Mouse (Mus musculus) heart, embryonic 13.5 days (tissue): ENCODE measurements at regions not wholly inside any gene's neighbourhood (a gene's known extent, or its start where the extent isn't known, plus 50 kb on each side); places are given as distances from the start of the nearest gene placed in this dataset.
A peak's percentile ranks its signal among the peaks of the same experiment; 100 is the strongest.

ENCODE experiments used
- ATAC-seq: fragments of 200-750 bp; cut with Nextera tagmentation; 2 replicates; pipeline ENCODE4 v1.8.0; 2017; ENCODE audit warnings: moderate TSS enrichment; ENCODE audit not compliant: insufficient number of reproducible peaks, low FRiP score, low TSS enrichment; ENCODE audit errors: extremely low read depth
- H3K27ac ChIP-seq: fragments of 300-500 bp; sonication (generic); replicated peaks from 2 replicates; pipeline ENCODE4 v1.5.1; 2015; ENCODE audit warnings: moderate library complexity, mild to moderate bottlenecking, inconsistent platforms
- H3K27me3 ChIP-seq: fragments of 300-500 bp; sonication (generic); replicated peaks from 2 replicates; pipeline ENCODE4 v1.6.1; 2015; ENCODE audit warnings: mild to moderate bottlenecking, inconsistent platforms
- H3K36me3 ChIP-seq: fragments of 300-500 bp; sonication (generic); 2 replicates; pipeline ENCODE4 v1.6.1; 2015; ENCODE audit warnings: mild to moderate bottlenecking, inconsistent platforms
- H3K4me1 ChIP-seq: fragments of 300-500 bp; sonication (generic); 2 replicates; pipeline ENCODE4 v1.6.1; 2015; ENCODE audit warnings: inconsistent platforms
- H3K4me2 ChIP-seq: fragments of 300-500 bp; sonication (generic); 2 replicates; pipeline ENCODE4 v1.6.1; 2015; ENCODE audit warnings: inconsistent platforms, mild to moderate bottlenecking, moderate library complexity
- H3K4me3 ChIP-seq: fragments of 300-500 bp; sonication (generic); 2 replicates; pipeline ENCODE4 v1.5.1; 2015; ENCODE audit warnings: moderate library complexity, mild to moderate bottlenecking, inconsistent platforms
- H3K9ac ChIP-seq: fragments of 300-500 bp; sonication (generic); 2 replicates; pipeline ENCODE4 v1.6.1; 2015; ENCODE audit warnings: inconsistent platforms, mild to moderate bottlenecking, moderate library complexity
- H3K9me3 ChIP-seq: fragments of 300-500 bp; sonication (generic); 2 replicates; pipeline ENCODE4 v1.6.1; 2016; ENCODE audit warnings: inconsistent platforms
- WGBS: fragments of 180-500 bp; shearing (Covaris S2); methylation state at CpG from one replicate; pipeline ENCODE4 v1.1.7; 2015; ENCODE audit warnings: mixed read lengths; 5-methylcytosine and 5-hydroxymethylcytosine counted together

- H3K4me2 ChIP-seq: no peak overlapping the region
- H3K9me3 ChIP-seq: no peaks in the 10 kb centered on the region
- H3K4me1 ChIP-seq: no peaks in the 10 kb centered on the region
- WGBS: 86% methylated on average over 13 of the region's 13 CpGs
- no peaks in the 10 kb centered on the region; the same call in 1 of the 2 replicates for H3K27me3 ChIP-seq
- H3K36me3 ChIP-seq: no peaks in the 10 kb centered on the region
- no peak overlapping the region for H3K27ac ChIP-seq
- no peak for ATAC-seq
- H3K9ac ChIP-seq: no peak overlapping the region
- no peak overlapping the region for H3K4me3 ChIP-seq
These were observed 159.7 kb upstream of the Sdk2 start for GRCm38 (mm10) chr11:114226553-114226952.

- H3K4me1 ChIP-seq: peaks cover under 1% of the 10 kb centered on the region
- H3K4me3 ChIP-seq: no peak overlapping the region
- no peaks in the 10 kb centered on the region; the same call in 1 of the 2 replicates for H3K27me3 ChIP-seq
- H3K9ac ChIP-seq: no peak overlapping the region
- WGBS: 78% methylated on average over 2 of the region's 2 CpGs
- no peak overlapping the region for H3K4me2 ChIP-seq
- no peak for ATAC-seq
- no peak overlapping the region for H3K27ac ChIP-seq
- H3K9me3 ChIP-seq: no peaks in the 10 kb centered on the region
- no peaks in the 10 kb centered on the region for H3K36me3 ChIP-seq
These were observed 157.9 kb upstream of the Sdk2 start for GRCm38 (mm10) chr11:114224706-114225105.

GRCm38 (mm10) chr11:114223061-114223460 is 156.2 kb upstream of the Sdk2 start:
- WGBS: 81% methylated on average over 3 of the region's 3 CpGs

DNA sequence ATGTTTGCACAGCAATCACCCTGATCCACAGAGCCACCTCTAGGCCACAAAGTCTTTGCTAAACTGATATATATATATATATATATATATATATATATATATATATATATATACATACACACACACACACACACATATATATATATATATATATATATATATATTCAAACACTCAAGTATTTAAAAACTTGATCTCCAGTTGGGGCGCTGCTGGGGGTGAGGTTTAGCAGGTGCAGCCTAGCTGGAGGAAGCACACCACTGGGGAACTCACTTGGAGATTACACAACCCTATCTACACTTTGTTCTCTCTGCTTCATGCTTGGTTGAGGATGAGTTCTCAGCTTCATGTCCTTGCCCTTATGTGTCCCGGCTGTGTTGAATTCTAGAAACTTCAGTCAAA is 153.6 kb upstream of the Sdk2 start:
- 0 out of 2 replicates have a peak, but pooled peaks cover 7% of the 10 kb centered on the region for H3K27me3 ChIP-seq
- H3K4me3 ChIP-seq: no peak overlapping the region
- H3K9ac ChIP-seq: no peak overlapping the region
- ATAC-seq: no peak
- no peaks in the 10 kb centered on the region for H3K9me3 ChIP-seq
- no peak overlapping the region for H3K27ac ChIP-seq
- H3K36me3 ChIP-seq: no peaks in the 10 kb centered on the region
- peaks cover 35% of the 10 kb centered on the region for H3K4me1 ChIP-seq
- H3K4me2 ChIP-seq: no peak overlapping the region
- 90% methylated on average over 2 of the region's 2 CpGs for WGBS

More at GRCm38 (mm10) chr11:114223061-114223460, 156.2 kb upstream of the Sdk2 start:
- H3K27me3 ChIP-seq: peaks cover 5% of the 10 kb centered on the region; the same call in 1 of the 2 replicates
- no peak overlapping the region for H3K4me2 ChIP-seq
- H3K36me3 ChIP-seq: no peaks in the 10 kb centered on the region
- no peak for ATAC-seq
- H3K27ac ChIP-seq: no peak overlapping the region
- no peak overlapping the region for H3K4me3 ChIP-seq
- H3K4me1 ChIP-seq: peaks cover 17% of the 10 kb centered on the region
- no peaks in the 10 kb centered on the region for H3K9me3 ChIP-seq
- H3K9ac ChIP-seq: no peak overlapping the region

DNA sequence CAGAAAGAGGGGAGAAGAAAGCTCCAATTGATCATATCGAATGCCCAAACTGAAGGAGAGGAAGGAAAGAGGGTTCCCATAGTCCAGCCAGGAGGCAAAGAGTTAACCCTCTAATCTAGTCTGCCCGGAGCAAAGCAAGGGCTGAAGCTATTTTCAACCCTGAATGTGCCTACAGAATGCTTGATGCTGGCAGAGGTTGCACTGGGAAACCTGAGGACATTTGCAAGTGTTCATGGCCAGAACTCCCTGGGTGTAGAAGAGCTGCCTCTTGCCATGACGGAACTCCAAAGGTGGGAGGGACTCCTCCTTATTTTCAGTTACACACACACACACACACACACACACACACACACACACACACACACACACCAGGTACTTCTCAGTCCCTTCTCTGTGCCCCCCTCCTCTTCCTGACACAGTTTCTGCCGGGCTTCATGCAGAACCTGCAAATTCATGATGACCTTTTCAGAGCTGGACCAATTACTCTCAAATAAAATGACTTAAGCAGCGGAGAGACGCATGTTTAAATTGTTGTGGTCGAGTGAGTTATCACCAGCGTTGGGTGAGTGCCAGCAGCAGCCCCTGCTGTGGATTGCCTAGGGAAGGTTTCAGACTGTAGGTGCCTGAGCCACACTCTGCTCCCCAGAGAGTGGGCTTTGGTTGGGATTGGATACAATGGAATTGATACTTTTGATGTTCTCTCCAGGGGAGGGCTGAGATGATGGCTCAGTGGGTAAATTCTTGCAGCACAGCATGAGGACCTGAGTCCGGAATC is 152.1 kb upstream of the Sdk2 start:
- Histone ChIP-seq H3K36me3 (no peaks in the 10 kb centered on the region), H3K9ac (peak overlapping the region; percentile 41; the same call in 1 of the 2 replicates), H3K27me3 (0 out of 2 replicates have a peak, but pooled peaks cover 7% of the 10 kb centered on the region), H3K9me3 (no peaks in the 10 kb centered on the region), H3K4me3 (no peak overlapping the region), H3K4me2 (peak overlapping the region; percentile 49), H3K4me1 (peaks cover 35% of the 10 kb centered on the region), H3K27ac (peak overlapping the region; percentile 82)
- 20% methylated on average over 9 of the region's 9 CpGs for WGBS
- ATAC-seq: no peak

DNA sequence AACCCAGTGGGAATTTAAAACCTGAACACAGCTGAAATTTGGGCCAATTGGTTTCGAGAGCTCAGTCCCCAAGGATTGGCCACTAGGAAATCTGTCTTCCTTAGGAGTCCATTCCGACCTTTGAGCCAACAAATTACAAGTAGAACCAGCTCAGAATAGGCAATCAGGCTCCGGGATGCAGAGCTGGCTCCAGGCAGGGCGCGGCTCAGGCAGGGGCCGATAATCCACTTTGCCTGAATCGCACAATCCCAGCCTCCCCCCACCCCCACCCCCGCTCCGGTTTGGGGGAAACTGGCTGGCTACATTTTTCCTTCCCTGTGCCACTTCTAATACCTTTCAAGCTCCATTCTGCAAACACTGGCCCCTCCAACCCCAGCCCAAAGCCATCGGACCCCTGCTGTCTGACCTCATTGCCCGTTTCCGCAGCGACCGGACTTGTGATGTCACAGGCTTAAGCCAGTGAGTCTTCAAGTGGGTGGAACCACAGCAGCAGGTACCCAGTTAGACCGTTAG is 150.5 kb upstream of the Sdk2 start:
- 5% methylated on average over 15 of the region's 15 CpGs for WGBS
- Histone ChIP-seq H3K27me3 (0 out of 2 replicates have a peak, but pooled peaks cover 7% of the 10 kb centered on the region), H3K27ac (no peak overlapping the region), H3K36me3 (no peaks in the 10 kb centered on the region), H3K9me3 (no peaks in the 10 kb centered on the region), H3K4me1 (peaks cover 35% of the 10 kb centered on the region), H3K9ac (peak overlapping the region; percentile 41), H3K4me2 (peak overlapping the region; percentile 66), H3K4me3 (peak overlapping the region; percentile 41)
- ATAC-seq: no peak

DNA sequence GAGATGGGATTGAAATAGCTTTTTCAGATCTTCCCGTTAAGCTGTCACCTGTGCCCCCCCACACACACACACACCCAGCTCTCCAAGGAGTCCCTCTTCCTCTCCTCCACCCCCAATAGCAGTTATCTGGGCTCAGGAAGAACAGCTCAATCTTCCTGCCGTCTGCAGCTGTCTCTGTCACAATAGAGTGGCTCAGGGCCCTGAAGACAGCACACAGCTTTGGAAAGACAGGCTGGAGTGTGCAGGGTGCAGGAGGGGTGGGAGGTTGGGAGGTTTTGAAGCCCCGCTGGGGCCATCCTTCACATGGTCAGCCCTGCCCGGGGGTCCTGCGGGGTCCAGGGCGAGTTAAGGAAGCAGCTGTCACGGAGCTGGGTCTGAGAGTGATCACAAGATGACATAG is 149.6 kb upstream of the Sdk2 start:
- 0 out of 2 replicates have a peak, but pooled peaks cover 7% of the 10 kb centered on the region for H3K27me3 ChIP-seq
- H3K4me2 ChIP-seq: peak overlapping the region; percentile 66
- H3K27ac ChIP-seq: no peak overlapping the region
- no peak; the same call in 1 of the 2 replicates for ATAC-seq
- WGBS: 19% methylated on average over 7 of the region's 7 CpGs
- H3K4me1 ChIP-seq: peaks cover 35% of the 10 kb centered on the region
- H3K4me3 ChIP-seq: no peak overlapping the region
- H3K9ac ChIP-seq: peak overlapping the region; percentile 47; the same call in 1 of the 2 replicates
- H3K9me3 ChIP-seq: no peaks in the 10 kb centered on the region
- H3K36me3 ChIP-seq: no peaks in the 10 kb centered on the region

DNA sequence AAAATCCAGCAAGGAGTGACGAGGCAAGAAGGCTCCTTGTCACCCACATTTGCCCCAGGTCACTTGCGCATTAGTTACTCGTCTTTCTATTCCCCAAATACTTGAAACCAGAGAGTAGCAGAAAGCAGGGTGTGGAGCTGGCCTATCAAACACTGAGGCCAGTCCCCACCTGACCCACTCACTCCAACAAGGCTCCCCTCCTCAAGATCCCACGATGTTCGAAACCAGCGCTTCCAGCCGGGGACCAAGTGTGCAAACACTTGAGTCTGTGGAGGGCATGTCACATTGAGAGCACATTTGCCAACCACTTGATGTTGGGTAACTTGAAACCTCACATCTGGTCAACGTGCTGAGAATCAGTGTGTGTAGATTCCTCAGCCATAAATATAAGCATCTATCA is 148.4 kb upstream of the Sdk2 start:
- no peak overlapping the region for H3K9ac ChIP-seq
- H3K4me2 ChIP-seq: no peak overlapping the region
- ATAC-seq: no peak
- no peaks in the 10 kb centered on the region for H3K36me3 ChIP-seq
- 0 out of 2 replicates have a peak, but pooled peaks cover 7% of the 10 kb centered on the region for H3K27me3 ChIP-seq
- no peak overlapping the region for H3K4me3 ChIP-seq
- no peaks in the 10 kb centered on the region for H3K9me3 ChIP-seq
- no peak overlapping the region for H3K27ac ChIP-seq
- peaks cover 35% of the 10 kb centered on the region for H3K4me1 ChIP-seq
- 80% methylated on average over 8 of the region's 8 CpGs for WGBS

DNA sequence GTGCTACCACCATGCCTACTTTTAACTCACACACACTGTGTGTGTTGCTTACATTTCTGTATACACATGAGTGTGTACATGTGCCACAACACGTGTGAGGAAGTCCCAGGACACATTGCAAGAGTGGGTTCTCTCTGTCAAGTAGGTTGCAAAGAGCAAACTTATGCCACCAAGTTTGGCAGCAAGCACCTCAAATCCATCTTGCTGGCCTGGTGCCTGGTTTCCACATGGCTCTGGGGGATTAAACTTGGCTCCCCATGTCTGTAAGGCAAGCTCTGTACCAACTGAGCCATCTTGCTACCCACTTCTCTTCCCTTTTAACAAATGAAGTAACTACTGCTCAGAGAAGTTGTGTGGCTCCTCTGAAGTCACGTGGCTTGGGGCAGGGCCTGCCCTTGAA is 145.3 kb upstream of the Sdk2 start:
- Histone ChIP-seq H3K4me3 (no peak overlapping the region), H3K9me3 (no peaks in the 10 kb centered on the region), H3K27me3 (no peaks in the 10 kb centered on the region), H3K4me1 (peaks cover 8% of the 10 kb centered on the region), H3K36me3 (no peaks in the 10 kb centered on the region), H3K4me2 (no peak overlapping the region), H3K27ac (no peak overlapping the region), H3K9ac (no peak overlapping the region)
- ATAC-seq: no peak
- 59% methylated on average over 2 of the region's 2 CpGs for WGBS

DNA sequence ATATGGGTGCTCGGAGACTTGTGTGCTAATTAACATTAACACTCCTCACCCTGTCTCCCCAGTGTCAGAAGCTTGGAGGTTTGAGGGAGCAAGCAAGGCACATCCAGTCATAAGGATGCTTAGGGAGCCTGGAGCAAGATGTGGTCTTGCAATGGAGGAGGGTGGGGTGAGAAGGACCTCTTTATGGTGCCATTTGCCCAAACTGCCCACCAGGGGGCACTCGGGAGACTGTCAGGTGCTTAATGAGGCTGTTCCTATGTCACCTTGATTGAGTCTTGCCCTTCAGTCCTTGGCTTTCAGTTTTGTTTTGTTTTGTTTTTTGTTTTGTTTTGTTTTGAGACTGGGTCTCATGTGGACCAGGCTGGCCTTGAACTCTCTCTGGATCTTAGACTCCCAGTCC is 138.3 kb upstream of the Sdk2 start:
- no peak overlapping the region for H3K9ac ChIP-seq

DNA sequence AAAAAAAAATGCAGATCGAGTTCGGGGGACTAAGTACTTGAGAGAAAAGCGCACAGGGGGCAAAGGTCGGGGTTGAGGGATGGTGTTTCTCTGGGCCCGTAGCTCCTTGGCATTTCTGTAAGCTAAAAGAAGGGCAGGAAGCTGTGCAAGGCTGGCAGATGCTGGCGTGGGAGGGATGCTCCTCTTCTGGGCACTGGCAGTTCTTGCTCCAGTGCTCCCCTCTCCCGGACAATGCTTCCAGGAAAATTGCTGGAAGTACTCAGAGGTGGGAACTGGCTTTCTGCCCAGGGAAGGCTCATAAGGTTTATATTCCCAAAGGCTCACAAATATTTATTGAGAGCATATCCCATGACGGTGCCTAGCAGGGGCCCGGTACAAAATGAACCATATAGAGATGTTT is 136.6 kb upstream of the Sdk2 start:
- Histone ChIP-seq H3K9ac (no peak overlapping the region), H3K27me3 (no peaks in the 10 kb centered on the region), H3K4me3 (no peak overlapping the region), H3K36me3 (no peaks in the 10 kb centered on the region), H3K9me3 (no peaks in the 10 kb centered on the region), H3K4me1 (peaks cover 16% of the 10 kb centered on the region), H3K27ac (no peak overlapping the region), H3K4me2 (no peak overlapping the region)
- 72% methylated on average over 9 of the region's 9 CpGs for WGBS
- no peak for ATAC-seq

More for the DNA sequence above, 138.3 kb upstream of the Sdk2 start:
- Histone ChIP-seq H3K27ac (no peak overlapping the region), H3K4me2 (no peak overlapping the region), H3K4me1 (no peaks in the 10 kb centered on the region; the same call in 1 of the 2 replicates), H3K4me3 (no peak overlapping the region), H3K9me3 (no peaks in the 10 kb centered on the region), H3K27me3 (no peaks in the 10 kb centered on the region), H3K36me3 (no peaks in the 10 kb centered on the region)
- no peak for ATAC-seq
- whole genome bisulfite sequencing: 44% methylated on average over 2 of the region's 2 CpGs
